ENCODE assay signal across 8 mouse cellular contexts in the genomic region with DNA sequence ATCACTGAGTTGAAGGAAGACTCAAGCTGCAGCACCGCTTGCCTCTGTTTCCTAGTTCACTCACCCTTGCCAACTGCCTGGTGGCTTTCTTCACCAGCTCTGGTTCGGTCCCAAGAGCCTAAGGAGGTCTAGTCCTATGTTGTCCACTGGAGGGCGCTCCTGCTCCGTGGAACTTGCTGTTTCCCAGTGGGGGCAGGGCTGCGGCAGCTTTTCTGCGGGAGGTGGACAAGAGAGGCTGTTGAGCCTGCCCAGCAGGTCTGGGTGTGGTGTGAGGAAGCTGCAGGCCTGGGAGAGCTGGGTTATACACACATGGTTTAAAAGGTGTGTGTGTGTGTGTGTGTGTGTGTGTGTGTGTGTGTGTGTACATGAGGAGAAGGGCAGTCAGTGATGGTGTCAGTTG. TPM values are rescaled to one million over a fixed set of nuclear protein-coding genes. Genes with fewer than 3 reads are reported as not detected.
DNase-seq lines count a peak whose midpoint lies in the region; ATAC-seq lines count a peak whose summit lies in the region.

No protein-coding gene starts in this region.

- H3K9ac ChIP-seq in intestine, embryonic 14.5 days (ENCODE audit: low read length), result no peak overlapping the region
- H3K9ac ChIP-seq in stomach, embryonic 15.5 days, result no peak overlapping the region

- intact Hi-C loops in left cerebral cortex, postnatal 4 days (cut with DNase I), result loop anchor here (5.0 kb wide), 1 partner anchor 655 kb away; no protein-coding TSS in a partner anchor

- no peaks in the 10 kb centered on the region for H3K9me3 ChIP-seq in intestine, embryonic 14.5 days (ENCODE audit: control insufficient read depth, low read length)
- H3K9me3 ChIP-seq in stomach, embryonic 15.5 days, result no peaks in the 10 kb centered on the region

- peak; percentile 82 for DNase-seq in layer of hippocampus, adult 11-12 months (ENCODE audit: low spot score)
- DNase-seq in layer of hippocampus, adult 9-10 months (ENCODE audit: low spot score), result no peak
- peak; percentile 58 for DNase-seq in cerebellum, adult 8-10 months
- peak; percentile 73 to 80 for DNase-seq in gastrocnemius, adult 8-10 months (ENCODE audit: low spot score in 2 of 2)
- DNase-seq in intestine, embryonic 14.5 days (ENCODE audit: low spot score), result peak; percentile 97
- peak; percentile 89 for DNase-seq in left cerebral cortex, postnatal 4 days
- DNase-seq in naive thymus-derived CD4-positive, alpha-beta T cell, adult 2 months (ENCODE audit: low read depth), result peak; percentile 62

- H3K27ac ChIP-seq in intestine, embryonic 14.5 days (ENCODE audit: low read depth), result no peak overlapping the region
- peak overlapping the region; percentile 67 for H3K27ac ChIP-seq in stomach, embryonic 15.5 days

- WGBS in intestine, embryonic 14.5 days, result 5% methylated on average over 6 of the region's 6 CpGs
- 6% methylated on average over 6 of the region's 6 CpGs for WGBS in stomach, embryonic 15.5 days

- H3K4me3 ChIP-seq in intestine, embryonic 14.5 days (ENCODE audit: low read depth, low read length), result no peak overlapping the region
- no peak overlapping the region for H3K4me3 ChIP-seq in stomach, embryonic 15.5 days (replicated peaks)

- no peak overlapping the region for H3K4me2 ChIP-seq in intestine, embryonic 14.5 days (ENCODE audit: low read length)
- no peak overlapping the region for H3K4me2 ChIP-seq in stomach, embryonic 15.5 days

- ATAC-seq in intestine, embryonic 14.5 days (replicated peaks; ENCODE audit: low FRiP score, low TSS enrichment, low read depth), result peak; percentile 67
- ATAC-seq in stomach, embryonic 15.5 days (ENCODE audit: insufficient read depth, low FRiP score, low read depth), result peak; percentile 82

- no peaks in the 10 kb centered on the region for H3K36me3 ChIP-seq in intestine, embryonic 14.5 days (ENCODE audit: control insufficient read depth, insufficient read depth, low read length)
- H3K36me3 ChIP-seq in stomach, embryonic 15.5 days, result no peaks in the 10 kb centered on the region

- peaks cover 17% of the 10 kb centered on the region; the same call in 1 of the 2 replicates for H3K4me1 ChIP-seq in intestine, embryonic 14.5 days (replicated peaks; ENCODE audit: control insufficient read depth, insufficient read depth, low read length)
- peaks cover 30% of the 10 kb centered on the region for H3K4me1 ChIP-seq in stomach, embryonic 15.5 days

- H3K27me3 ChIP-seq in intestine, embryonic 14.5 days (replicated peaks; ENCODE audit: control insufficient read depth, insufficient read depth, low read length), result no peaks in the 10 kb centered on the region
- no peaks in the 10 kb centered on the region for H3K27me3 ChIP-seq in stomach, embryonic 15.5 days (replicated peaks)

RNA-seq across cellular contexts. Expression of a gene that starts 34.3 kb away (rescaled TPM):
- not detected for total RNA-seq in gastrocnemius, adult 8-10 months (2022)
- 5.9 and 6.6 TPM in 2 replicates for polyA plus RNA-seq in intestine, embryonic 14.5 days (2014; fragmentation: Nextera tagmentation; extraction: Ambion mirVana)
- total RNA-seq in left cerebral cortex, postnatal 4 days (2021), result under 1 TPM in 1 of 2 experiments, not detected in 1; 0.56 TPM
- 9.5 and 11.6 TPM in 2 replicates for polyA plus RNA-seq in stomach, embryonic 15.5 days (2015; fragmentation: Nextera tagmentation; extraction: Ambion mirVana)

RNA-seq across cellular contexts. Expression of a gene that starts 42.7 kb away (rescaled TPM):
- 1 to 10 TPM; 1.1 to 3.4 (median 2.5) TPM for total RNA-seq in gastrocnemius, adult 8-10 months (2022)
- polyA plus RNA-seq in intestine, embryonic 14.5 days (2014; fragmentation: Nextera tagmentation; extraction: Ambion mirVana), result 0.81 and 1.6 TPM in 2 replicates
- total RNA-seq in left cerebral cortex, postnatal 4 days (2021), result under 1 TPM; 0.46 to 0.60 TPM
- polyA plus RNA-seq in stomach, embryonic 15.5 days (2015; fragmentation: Nextera tagmentation; extraction: Ambion mirVana), result 7.7 and 12.7 TPM in 2 replicates

RNA-seq across cellular contexts. Expression of a gene that starts 43.2 kb away (rescaled TPM):
- 10 to 100 TPM; 28.6 to 35.4 (median 31.8) TPM for total RNA-seq in gastrocnemius, adult 8-10 months (2022)
- polyA plus RNA-seq in intestine, embryonic 14.5 days (2014; fragmentation: Nextera tagmentation; extraction: Ambion mirVana), result 65.4 and 67.1 TPM in 2 replicates
- total RNA-seq in left cerebral cortex, postnatal 4 days (2021), result 10 to 100 TPM; 36.5 to 37.1 TPM
- polyA plus RNA-seq in stomach, embryonic 15.5 days (2015; fragmentation: Nextera tagmentation; extraction: Ambion mirVana), result 66.0 and 66.4 TPM in 2 replicates
